Mouse (Mus musculus) liver, adult 2 months (tissue): ENCODE results near the gene Zfp62.

ENCODE experiments used
- CTCF ChIP-seq: fragments of 200-500 bp; IDR thresholded peaks from 2 replicates; pipeline ENCODE4 v1.5.1; 2011; ENCODE audit warnings: low read depth, low read length, control low read depth
- POLR2A ChIP-seq: fragments of 200-500 bp; IDR thresholded peaks from 2 replicates; pipeline ENCODE4 v1.6.1; 2011; ENCODE audit warnings: low read length, control low read depth; ENCODE audit not compliant: insufficient read depth; ENCODE audit errors: extremely low read depth

DNA sequence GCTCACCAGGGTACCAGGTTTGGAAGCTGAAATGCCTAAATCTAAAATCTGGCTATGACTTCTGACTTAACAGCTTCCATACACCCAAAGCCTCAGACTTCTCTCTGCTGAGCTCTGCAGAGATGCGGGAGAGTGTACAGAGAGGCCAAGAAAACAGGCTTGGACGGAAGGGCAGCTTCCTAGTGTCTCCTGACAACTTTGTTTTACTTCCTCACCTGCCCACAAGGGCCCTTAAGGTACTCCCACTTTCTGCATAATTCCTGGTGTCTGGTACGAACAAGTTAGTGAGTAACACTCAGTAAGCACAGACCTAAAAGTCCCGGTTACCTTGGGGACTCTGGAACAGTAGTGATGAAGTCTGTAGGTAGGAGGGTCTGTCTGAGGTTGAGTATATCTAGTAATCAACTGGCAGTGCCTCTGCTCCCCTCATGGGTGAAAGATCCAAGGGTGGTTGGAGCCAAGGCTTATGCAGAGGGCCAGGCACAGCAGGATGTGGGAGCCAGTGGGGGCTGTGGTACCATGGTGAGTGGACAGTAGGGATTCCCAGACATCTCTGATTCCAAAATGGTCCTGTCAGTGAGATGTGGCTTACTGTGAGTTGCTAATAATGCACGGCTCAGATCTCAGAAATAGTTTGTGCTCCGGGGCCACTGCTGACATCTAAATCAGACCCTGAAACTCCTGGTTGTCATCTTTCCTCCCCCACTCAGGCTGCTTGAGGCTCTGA is 46.0 kb downstream of the Zfp62 start:
- TF ChIP-seq POLR2A (no peak), CTCF (no peak)
